Mouse (Mus musculus) right cerebral cortex, postnatal 4 days (tissue): ENCODE results near the gene Hist1h4f.
"Not testable (repeated sequence)": the region's sequence is repeated elsewhere in the genome, so short reads cannot be mapped to it uniquely, and the experiment has no call there.

Experiments
- DNase-seq: peaks from one replicate; pipeline ENCODE4 v3.0.0-alpha.2; 2022

Hist1h4f gene

GRCm38 (mm10) chr13:23554393-23554792, 2.9 kb upstream of the Hist1h4f start:
- DNase-seq: no peak

DNA sequence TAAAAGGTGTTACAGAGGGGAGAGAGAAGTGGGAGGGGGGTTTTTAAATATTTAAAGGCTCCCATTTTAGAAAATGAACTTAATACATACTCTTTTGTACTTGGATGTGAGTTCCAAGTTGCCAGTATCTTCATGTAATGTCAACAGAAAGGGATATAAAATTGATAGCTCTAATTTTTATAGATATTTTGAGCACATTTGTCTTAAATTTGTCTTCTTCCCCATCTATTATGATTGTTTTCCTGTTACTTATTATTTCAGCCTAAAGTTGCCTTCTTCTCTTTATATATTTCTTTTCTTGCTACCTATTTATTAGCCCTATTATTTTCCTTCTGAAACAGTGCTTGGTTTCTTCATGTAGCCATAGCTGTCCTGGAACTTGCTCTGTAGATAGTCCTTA, 1.5 kb upstream of the Hist1h4f start, which contains the start of gene Hist1h1d:
Gene Hist1h1d (plus strand): TSS at position 301 of the 400 bp plus-strand sequence.
- DNase-seq: no peak

DNA sequence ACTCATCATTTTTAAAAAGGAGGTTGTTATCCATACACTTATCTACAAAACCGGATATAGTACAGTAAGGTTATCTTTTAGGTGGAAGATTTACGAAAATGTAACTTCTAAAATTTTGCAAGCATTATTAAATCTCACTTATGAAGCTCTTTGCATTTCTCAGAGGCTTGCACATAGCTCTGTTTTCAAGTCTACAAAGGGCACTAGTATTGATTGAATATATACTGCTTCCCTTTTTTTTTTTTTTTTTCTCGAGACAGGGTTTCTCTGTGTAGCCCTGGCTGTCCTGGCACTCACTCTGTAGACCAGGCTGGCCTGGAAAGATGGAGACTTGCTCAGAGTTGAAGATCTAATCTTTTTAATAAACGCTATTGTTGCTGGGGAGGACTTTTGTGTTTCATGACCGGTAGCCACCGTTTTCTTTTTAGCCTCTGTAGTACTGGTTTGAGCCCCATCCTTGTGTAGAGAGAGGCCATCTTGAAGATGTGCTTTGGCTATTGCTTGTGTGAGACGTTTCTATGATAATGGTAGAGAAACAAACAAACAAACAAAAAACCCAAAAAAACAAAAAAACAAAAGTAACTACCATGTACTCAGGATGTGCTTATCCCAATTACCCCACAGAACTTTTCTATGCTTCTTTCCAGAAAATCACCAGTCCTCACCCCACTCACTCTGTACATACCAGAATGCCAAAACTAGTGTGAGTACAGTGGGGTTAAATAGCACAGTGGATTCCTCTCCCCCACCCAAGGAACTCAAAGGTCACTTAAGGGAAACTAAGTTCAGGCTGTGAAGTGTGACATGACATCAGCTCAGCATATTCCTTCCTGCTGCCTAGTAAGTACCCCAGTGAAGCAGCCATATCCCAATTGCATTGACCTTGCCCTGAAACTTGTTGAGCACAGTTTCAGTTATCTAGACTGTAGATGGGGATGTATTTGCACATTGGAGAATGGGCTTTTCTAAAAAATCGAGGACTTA, 775 bp upstream of the Hist1h4f start:
- no peak for DNase-seq

- DNase-seq: no peak
These were observed 695 bp downstream of the Hist1h4f start for GRCm38 (mm10) chr13:23550761-23551145.

GRCm38 (mm10) chr13:23546694-23547093, 4.8 kb downstream of the Hist1h4f start:
- no peak for DNase-seq

- DNase-seq: not testable (repeated sequence)
These were observed 6.7 kb downstream of the Hist1h4f start for GRCm38 (mm10) chr13:23544787-23545120.

- DNase-seq: peak; percentile 44
These were observed 7.3 kb downstream of the Hist1h4f start, which contains the start of gene Hist1h3f for GRCm38 (mm10) chr13:23543965-23544786. TSS of gene Hist1h3f (plus strand) at chr13:23544052.

GRCm38 (mm10) chr13:23542999-23543607, 8.3 kb downstream of the Hist1h4f start, which contains the start of gene Hist1h2bh:
TSS of gene Hist1h2bh (minus strand) at chr13:23543392.
- peak; percentile 14 for DNase-seq

DNA sequence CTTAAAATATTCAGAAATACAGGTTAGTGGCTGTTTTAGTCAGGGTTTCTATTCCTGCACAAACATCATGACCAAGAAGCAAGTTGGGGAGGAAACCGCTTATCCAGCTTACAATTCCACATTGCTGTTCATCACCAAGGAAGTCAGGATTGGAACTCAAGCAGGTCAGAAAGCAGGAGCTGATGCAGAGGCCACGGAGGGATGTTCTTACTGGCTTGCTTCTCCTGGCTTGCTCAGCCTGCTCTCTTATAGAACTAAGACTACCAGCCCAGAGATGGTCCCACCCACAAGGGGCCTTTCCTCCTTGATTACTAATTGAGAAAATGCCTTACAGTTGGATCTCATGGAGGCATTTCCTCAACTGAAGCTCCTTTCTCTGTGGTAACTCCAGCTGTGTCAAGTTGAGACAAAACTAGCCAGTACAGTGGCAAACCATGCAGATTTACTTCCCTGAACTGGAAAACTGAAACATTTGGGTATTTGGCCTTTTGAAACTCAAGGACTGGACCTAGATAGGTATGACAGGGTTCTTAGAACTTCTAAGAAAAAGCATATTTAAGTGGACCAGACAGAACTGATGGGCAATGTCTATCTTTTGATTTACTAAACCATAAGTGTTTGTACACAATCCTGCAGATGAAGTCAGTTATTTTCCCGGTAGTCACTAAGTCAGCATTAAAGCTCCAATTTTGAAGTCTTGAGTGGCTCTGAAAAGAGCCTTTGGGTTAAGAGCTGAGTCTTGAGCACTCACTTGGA, 9.0 kb downstream of the Hist1h4f start:
- not testable (repeated sequence) for DNase-seq

DNA sequence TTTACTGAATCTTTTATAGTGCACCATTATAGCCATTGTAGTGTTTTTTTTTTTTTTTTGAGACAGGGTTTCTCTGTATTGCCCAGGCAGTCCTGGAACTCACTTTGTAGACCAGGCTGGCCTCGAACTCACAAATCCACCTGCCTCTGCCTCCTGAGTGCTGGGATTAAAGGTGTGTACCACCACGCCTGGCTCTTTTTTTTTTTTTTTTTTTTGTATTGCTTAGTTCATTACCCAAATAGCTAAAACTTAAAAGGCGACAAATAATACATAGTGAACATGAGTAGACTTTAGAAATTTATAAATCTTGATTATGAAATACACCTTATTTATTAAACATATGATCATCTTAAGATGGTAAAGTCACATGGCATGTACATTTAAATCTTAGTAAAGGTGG, 10.0 kb downstream of the Hist1h4f start:
- DNase-seq: no peak

DNA sequence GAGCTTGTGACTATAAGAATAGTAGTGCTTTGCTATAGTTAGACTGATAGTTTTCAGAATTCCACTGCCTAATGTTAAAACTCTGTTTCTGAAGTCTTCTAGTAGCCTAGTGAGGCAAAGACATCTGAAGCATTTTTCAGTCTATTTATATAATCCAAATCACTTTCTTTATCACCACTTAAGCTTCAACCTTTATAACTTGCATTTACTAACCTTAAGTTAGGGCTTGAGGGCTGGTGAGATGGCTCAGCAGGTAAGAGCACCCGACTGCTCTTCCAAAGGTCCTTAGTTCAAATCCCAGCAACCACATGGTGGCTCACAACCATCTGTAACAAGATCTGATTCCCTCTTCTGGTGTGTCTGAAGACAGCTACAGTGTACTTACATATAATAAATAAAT, 11.6 kb downstream of the Hist1h4f start:
- not testable (repeated sequence) for DNase-seq

GRCm38 (mm10) chr13:23538249-23538648, 13.2 kb downstream of the Hist1h4f start:
- no peak for DNase-seq

DNA sequence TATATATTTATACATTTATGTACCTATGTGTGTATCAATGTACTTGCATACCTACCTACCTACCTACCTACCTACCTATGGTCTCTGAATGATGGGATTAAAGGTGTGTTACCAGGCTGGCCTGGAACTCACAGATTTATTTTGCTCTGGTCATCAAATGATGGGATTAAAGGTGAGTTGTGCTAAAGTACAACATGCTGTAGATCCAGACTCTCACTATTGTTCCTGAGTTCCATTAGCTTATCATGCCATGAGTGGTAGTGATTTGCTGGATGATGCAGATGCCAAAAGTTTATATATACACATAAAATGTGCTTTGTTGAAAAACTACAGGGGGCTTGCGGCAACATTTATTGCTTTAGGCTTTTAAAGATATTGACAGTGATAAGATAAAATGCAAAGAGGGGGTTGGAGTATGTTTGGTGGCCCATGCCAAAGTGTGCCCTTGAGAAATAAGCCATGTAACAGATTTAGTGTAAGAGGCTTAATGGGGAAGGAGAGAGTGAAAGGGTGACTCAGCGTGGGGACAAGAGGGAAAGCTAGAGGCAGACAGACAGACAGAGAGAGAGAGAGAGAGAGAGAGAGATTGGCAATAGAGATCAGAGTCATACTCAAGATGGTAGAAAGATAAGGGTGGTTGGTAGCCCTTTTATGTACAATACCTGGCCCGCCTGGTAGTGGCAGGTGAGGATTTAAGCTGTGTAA, 14.3 kb downstream of the Hist1h4f start:
- no peak for DNase-seq

DNA sequence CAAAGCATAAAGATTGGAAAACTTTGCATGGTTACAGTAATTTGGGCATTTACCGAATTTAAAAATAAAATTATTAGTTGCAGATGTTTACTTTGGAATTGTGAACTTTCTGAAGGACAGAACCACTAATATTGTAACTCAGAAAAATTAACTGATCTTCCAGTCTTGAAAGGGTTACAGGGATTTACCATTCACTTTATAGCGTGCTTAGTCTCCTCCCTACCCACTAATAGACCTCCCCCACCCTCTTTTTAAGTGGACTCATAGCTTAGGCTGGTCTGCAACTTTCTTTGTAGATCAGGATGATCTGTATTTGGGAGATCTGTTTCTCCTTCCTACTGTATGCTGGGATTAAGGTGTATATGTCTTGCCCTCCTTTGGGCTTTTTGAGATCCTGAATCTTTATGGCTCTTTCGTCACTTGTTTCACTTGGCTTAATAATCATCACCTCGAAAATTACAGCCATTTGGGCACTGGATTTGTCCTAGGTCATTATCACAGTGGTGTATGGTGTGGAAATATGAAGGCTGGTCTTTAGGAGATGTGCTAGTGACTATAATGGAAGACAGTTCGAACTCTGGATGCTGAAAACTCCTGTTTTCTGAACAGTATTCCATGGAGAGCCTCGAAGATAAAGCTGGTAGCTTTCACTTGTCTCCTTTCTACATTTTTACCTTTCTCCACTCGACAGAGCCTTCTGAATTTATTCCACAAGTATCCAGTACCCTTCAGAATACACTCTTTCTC, 15.2 kb downstream of the Hist1h4f start:
- DNase-seq: no peak

GRCm38 (mm10) chr13:23535137-23536075, 16.0 kb downstream of the Hist1h4f start, which contains the start of gene Hist1h3g:
TSS of gene Hist1h3g (plus strand) at chr13:23535422.
- peak; percentile 87 for DNase-seq

GRCm38 (mm10) chr13:23534368-23535131, 16.9 kb downstream of the Hist1h4f start:
- no peak for DNase-seq

GRCm38 (mm10) chr13:23533560-23534367, 17.7 kb downstream of the Hist1h4f start, which contains the start of gene Hist1h2af:
TSS of gene Hist1h2af (plus strand) at chr13:23533906.
- DNase-seq: peak; percentile 51
